Mouse (Mus musculus): ENCODE results near the gene Phf3.

GRCm38 (mm10) chr1:30789001-30789400 is 84.7 kb downstream of the Phf3 start:
- no peak for TF ChIP-seq CTCF (IDR thresholded peaks at IDR 0.05; ENCODE audit: low read depth, low read length)
- no peak for TF ChIP-seq POLR2A (IDR thresholded peaks at IDR 0.05; ENCODE audit: extremely low read depth, insufficient read depth, low read length)
